Mouse (Mus musculus): ENCODE results near the gene Aup1. TPM values are rescaled to one million over a fixed set of nuclear protein-coding genes. Genes with fewer than 3 reads are reported as not detected.

Gene Aup1
- polyA plus RNA-seq, 1 experiment from 2014 or later = 99.8 TPM

GRCm38 (mm10) chr6:83095968-83096367 lies 41.6 kb downstream of the Aup1 start:
- no peak overlapping the region for H3K9ac ChIP-seq (ENCODE audit: low read depth, low read length)
- no peak overlapping the region for H3K4me2 ChIP-seq
- no peak for ATAC-seq (replicated peaks; ENCODE audit: insufficient number of reproducible peaks, low FRiP score, low TSS enrichment)
- H3K9me3 ChIP-seq (replicated peaks; ENCODE audit: control insufficient read depth, low read length) = no peaks in the 10 kb centered on the region
- no peak overlapping the region for H3K4me3 ChIP-seq (ENCODE audit: low read depth, low read length)
- peaks cover 2% of the 10 kb centered on the region; the same call in 1 of the 2 replicates for H3K27me3 ChIP-seq (ENCODE audit: control insufficient read depth, insufficient read depth, low read length)
- H3K4me1 ChIP-seq (ENCODE audit: control insufficient read depth, insufficient read depth, low read length) = 0 out of 2 replicates have a peak, but pooled peaks cover under 1% of the 10 kb centered on the region
- H3K27ac ChIP-seq (ENCODE audit: low read depth, low read length) = no peak overlapping the region
- H3K36me3 ChIP-seq (ENCODE audit: control insufficient read depth, insufficient read depth, low read length) = no peaks in the 10 kb centered on the region
- WGBS (ENCODE audit: insufficient replicate concordance) = 35% methylated on average over 6 of the region's 6 CpGs

- no peak overlapping the region for H3K27ac ChIP-seq (ENCODE audit: low read depth, low read length)
- no peak overlapping the region for H3K4me2 ChIP-seq
- no peaks in the 10 kb centered on the region for H3K9me3 ChIP-seq (replicated peaks; ENCODE audit: control insufficient read depth, low read length)
- ATAC-seq (replicated peaks; ENCODE audit: insufficient number of reproducible peaks, low FRiP score, low TSS enrichment) = no peak
- WGBS (ENCODE audit: insufficient replicate concordance) = 67% methylated on average over 2 of the region's 2 CpGs
- no peaks in the 10 kb centered on the region for H3K36me3 ChIP-seq (ENCODE audit: control insufficient read depth, insufficient read depth, low read length)
- H3K27me3 ChIP-seq (ENCODE audit: control insufficient read depth, insufficient read depth, low read length) = 0 out of 2 replicates have a peak, but pooled peaks cover 2% of the 10 kb centered on the region
- H3K4me1 ChIP-seq (ENCODE audit: control insufficient read depth, insufficient read depth, low read length) = peaks cover 14% of the 10 kb centered on the region
- no peak overlapping the region for H3K4me3 ChIP-seq (ENCODE audit: low read depth, low read length)
- H3K9ac ChIP-seq (ENCODE audit: low read depth, low read length) = no peak overlapping the region
These were observed 44.1 kb downstream of the Aup1 start for GRCm38 (mm10) chr6:83098411-83098810.

- H3K27ac ChIP-seq (ENCODE audit: low read depth, low read length) = peak within 1 kb of the TSS; percentile 68
- peak within 1 kb of the TSS; percentile 87 for H3K4me3 ChIP-seq (ENCODE audit: low read depth, low read length)
- peak within 1 kb of the TSS; percentile 85 for H3K9ac ChIP-seq (ENCODE audit: low read depth, low read length)
- ATAC-seq (replicated peaks; ENCODE audit: insufficient number of reproducible peaks, low FRiP score, low TSS enrichment) = peak; percentile 81
- no peaks in the 10 kb centered on the region for H3K27me3 ChIP-seq (ENCODE audit: control insufficient read depth, insufficient read depth, low read length)
- no peaks in the 10 kb centered on the region for H3K36me3 ChIP-seq (ENCODE audit: control insufficient read depth, insufficient read depth, low read length)
- H3K4me2 ChIP-seq = peak within 1 kb of the TSS; percentile 87
- H3K4me1 ChIP-seq (ENCODE audit: control insufficient read depth, insufficient read depth, low read length) = peaks cover 15% of the 10 kb centered on the region
- 1% methylated on average over 25 of the region's 25 CpGs for WGBS (ENCODE audit: insufficient replicate concordance)
- H3K9me3 ChIP-seq (replicated peaks; ENCODE audit: control insufficient read depth, low read length) = no peaks in the 10 kb centered on the region
These were observed 47.0 kb downstream of the Aup1 start, which contains the start of the genes Ccdc142 and Gm42688 for GRCm38 (mm10) chr6:83101316-83101687. Ccdc142 (plus strand) TSS chr6:83101601. Gm42688 (plus strand) TSS chr6:83101617.

DNA sequence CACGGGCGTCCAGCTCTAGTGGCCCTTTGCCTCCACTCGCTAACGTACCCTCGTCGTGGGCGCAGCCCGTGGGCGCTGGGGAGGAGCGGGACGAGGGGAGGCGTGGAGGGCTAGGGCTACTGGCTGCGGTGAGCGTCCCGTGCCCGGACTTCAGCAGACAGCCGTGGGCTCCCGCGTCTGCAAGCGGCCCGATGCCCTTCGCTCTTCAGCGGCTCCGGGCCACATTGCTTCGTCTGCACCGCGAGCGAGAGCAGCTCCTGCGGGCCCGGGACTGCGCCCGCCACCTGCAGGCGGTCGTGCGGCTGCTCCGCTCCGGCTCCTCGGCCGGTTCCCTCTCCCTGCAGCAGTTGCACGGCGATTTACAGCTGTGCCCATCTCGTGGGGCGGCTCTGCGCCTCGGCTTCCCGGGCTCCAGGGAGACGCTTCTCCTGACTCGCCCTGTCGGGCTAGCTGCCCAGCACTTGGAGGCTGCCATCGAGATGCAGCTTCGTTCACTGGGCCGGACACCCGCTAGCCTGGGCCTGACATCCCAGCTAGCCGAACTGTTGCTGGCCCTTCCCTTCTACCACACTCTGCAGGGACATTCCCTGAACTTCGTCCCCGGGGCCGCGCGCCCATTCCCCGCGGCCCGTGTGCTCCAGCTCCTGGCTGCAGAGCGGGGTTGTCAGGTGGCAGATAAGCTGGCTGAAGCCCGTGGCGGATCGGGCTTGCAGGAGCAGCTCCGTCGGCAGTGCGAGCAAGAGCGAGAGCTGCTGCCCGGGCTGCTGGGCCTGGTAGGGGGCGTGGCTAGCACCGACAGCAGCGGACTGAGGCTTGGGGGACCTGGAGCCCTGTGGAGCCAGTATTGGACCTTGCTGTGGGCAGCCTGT lies 47.6 kb downstream of the Aup1 start:
- H3K4me2 ChIP-seq = peak overlapping the region; percentile 87
- under 1% methylated on average over 72 of the region's 74 CpGs for WGBS (ENCODE audit: insufficient replicate concordance)
- H3K36me3 ChIP-seq (ENCODE audit: control insufficient read depth, insufficient read depth, low read length) = no peaks in the 10 kb centered on the region
- peak overlapping the region; percentile 85 for H3K9ac ChIP-seq (ENCODE audit: low read depth, low read length)
- H3K27me3 ChIP-seq (ENCODE audit: control insufficient read depth, insufficient read depth, low read length) = no peaks in the 10 kb centered on the region
- H3K4me1 ChIP-seq (ENCODE audit: control insufficient read depth, insufficient read depth, low read length) = peaks cover 15% of the 10 kb centered on the region
- peak overlapping the region; percentile 87 for H3K4me3 ChIP-seq (ENCODE audit: low read depth, low read length)
- peak; percentile 76 for ATAC-seq (replicated peaks; ENCODE audit: insufficient number of reproducible peaks, low FRiP score, low TSS enrichment)
- H3K27ac ChIP-seq (ENCODE audit: low read depth, low read length) = peak overlapping the region; percentile 68
- H3K9me3 ChIP-seq (replicated peaks; ENCODE audit: control insufficient read depth, low read length) = no peaks in the 10 kb centered on the region

- H3K27me3 ChIP-seq (ENCODE audit: control insufficient read depth, insufficient read depth, low read length) = no peaks in the 10 kb centered on the region
- no peaks in the 10 kb centered on the region for H3K9me3 ChIP-seq (replicated peaks; ENCODE audit: control insufficient read depth, low read length)
- ATAC-seq (replicated peaks; ENCODE audit: insufficient number of reproducible peaks, low FRiP score, low TSS enrichment) = peak; percentile 15
- peak overlapping the region; percentile 87; the same call in 1 of the 2 replicates for H3K4me3 ChIP-seq (ENCODE audit: low read depth, low read length)
- peak overlapping the region; percentile 22; the same call in 1 of the 2 replicates for H3K9ac ChIP-seq (ENCODE audit: low read depth, low read length)
- peak overlapping the region; percentile 87 for H3K4me2 ChIP-seq
- 36% methylated on average over 11 of the region's 11 CpGs for WGBS (ENCODE audit: insufficient replicate concordance)
- H3K36me3 ChIP-seq (ENCODE audit: control insufficient read depth, insufficient read depth, low read length) = no peaks in the 10 kb centered on the region
- peaks cover 22% of the 10 kb centered on the region for H3K4me1 ChIP-seq (ENCODE audit: control insufficient read depth, insufficient read depth, low read length)
- no peak overlapping the region for H3K27ac ChIP-seq (ENCODE audit: low read depth, low read length)
These were observed 48.9 kb downstream of the Aup1 start for GRCm38 (mm10) chr6:83103130-83103650.

DNA sequence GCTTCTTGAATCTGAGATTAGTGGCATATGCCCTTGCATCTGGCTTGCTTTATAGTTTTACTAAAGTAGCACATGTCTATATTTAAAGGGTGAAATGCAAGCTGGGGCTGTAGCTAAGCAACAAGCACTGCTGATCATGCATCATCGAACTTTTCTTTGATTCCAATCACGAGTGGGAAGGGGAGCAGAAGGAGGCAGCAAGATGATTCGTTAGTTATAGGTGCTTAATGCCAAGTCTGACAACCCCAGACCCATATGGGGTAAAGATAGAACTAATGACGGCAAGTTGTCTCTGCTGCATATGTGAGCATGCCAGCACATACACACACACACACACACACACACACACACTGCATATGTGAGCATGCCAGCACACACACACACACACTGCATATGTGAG lies 49.8 kb downstream of the Aup1 start:
- WGBS (ENCODE audit: insufficient replicate concordance) = 78% methylated on average over 4 of the region's 4 CpGs

More for the DNA sequence above, 49.8 kb downstream of the Aup1 start:
- no peak overlapping the region for H3K27ac ChIP-seq (ENCODE audit: low read depth, low read length)
- H3K4me3 ChIP-seq (ENCODE audit: low read depth, low read length) = no peak overlapping the region
- H3K4me1 ChIP-seq (ENCODE audit: control insufficient read depth, insufficient read depth, low read length) = peaks cover 24% of the 10 kb centered on the region
- no peak overlapping the region for H3K9ac ChIP-seq (ENCODE audit: low read depth, low read length)
- no peaks in the 10 kb centered on the region for H3K9me3 ChIP-seq (replicated peaks; ENCODE audit: control insufficient read depth, low read length)
- ATAC-seq (replicated peaks; ENCODE audit: insufficient number of reproducible peaks, low FRiP score, low TSS enrichment) = no peak
- H3K4me2 ChIP-seq = no peak overlapping the region
- no peaks in the 10 kb centered on the region for H3K27me3 ChIP-seq (ENCODE audit: control insufficient read depth, insufficient read depth, low read length)
- H3K36me3 ChIP-seq (ENCODE audit: control insufficient read depth, insufficient read depth, low read length) = no peaks in the 10 kb centered on the region

MicroRNAs encoded within 50 kb of the gene (microRNA counts, 519-probe panel; counts per million panel counts)
- microRNA mmu-miR-3470a+mmu-miR-3470b = 32.2 counts per million

Small RNA genes lying within 50 kb of the gene (microRNA-seq; reads per million reads assigned to microRNA genes)
- gene Mir3470a (ENCODE audit: borderline number of aligned reads) (not detected), gene Mir7040 (ENCODE audit: borderline number of aligned reads) (0.20 reads per million)

Other genes starting within 250 kb of the Aup1 start
- 0.04 and 0.15 TPM in 2 replicates for gene Sema4f, start 114.8 kb upstream of the Aup1 start, polyA plus RNA-seq (2014; fragmentation: Nextera tagmentation; extraction: Ambion mirVana)
- 0.70 and 1.1 TPM in 2 replicates for gene M1ap, start 107.6 kb upstream of the Aup1 start, polyA plus RNA-seq (2014; fragmentation: Nextera tagmentation; extraction: Ambion mirVana)
- gene Dok1, start 21.1 kb upstream of the Aup1 start, polyA plus RNA-seq (2014; fragmentation: Nextera tagmentation; extraction: Ambion mirVana) = 6.3 and 6.8 TPM in 2 replicates
- gene Loxl3, start 20.3 kb upstream of the Aup1 start, polyA plus RNA-seq (2014; fragmentation: Nextera tagmentation; extraction: Ambion mirVana) = 4.5 and 5.7 TPM in 2 replicates
- gene Htra2, start 752 bp downstream of the Aup1 start, polyA plus RNA-seq (2014; fragmentation: Nextera tagmentation; extraction: Ambion mirVana) = 41.8 and 43.3 TPM in 2 replicates
- 0.24 and 0.30 TPM in 2 replicates for gene Dqx1, start 3.3 kb downstream of the Aup1 start, polyA plus RNA-seq (2014; fragmentation: Nextera tagmentation; extraction: Ambion mirVana)
- gene Tlx2, start 15.8 kb downstream of the Aup1 start, polyA plus RNA-seq (2014; fragmentation: Nextera tagmentation; extraction: Ambion mirVana) = 0.23 TPM in 1 of 2 replicates, not detected in the other
- 15.1 and 17.0 TPM in 2 replicates for gene Pcgf1, start 23.3 kb downstream of the Aup1 start, polyA plus RNA-seq (2014; fragmentation: Nextera tagmentation; extraction: Ambion mirVana)
- 0.46 and 0.52 TPM in 2 replicates for gene Lbx2, start 31.8 kb downstream of the Aup1 start, polyA plus RNA-seq (2014; fragmentation: Nextera tagmentation; extraction: Ambion mirVana)
- 0.97 and 2.1 TPM in 2 replicates for gene Ccdc142, start 47.1 kb downstream of the Aup1 start, polyA plus RNA-seq (2014; fragmentation: Nextera tagmentation; extraction: Ambion mirVana)
- 1.1 and 1.2 TPM in 2 replicates for gene Gm42688, start 47.1 kb downstream of the Aup1 start, polyA plus RNA-seq (2014; fragmentation: Nextera tagmentation; extraction: Ambion mirVana)
- gene Mrpl53, start 54.5 kb downstream of the Aup1 start, polyA plus RNA-seq (2014; fragmentation: Nextera tagmentation; extraction: Ambion mirVana) = 138 and 144 TPM in 2 replicates
- gene Mogs, start 61.0 kb downstream of the Aup1 start, polyA plus RNA-seq (2014; fragmentation: Nextera tagmentation; extraction: Ambion mirVana) = 19.1 and 19.8 TPM in 2 replicates
- 76.0 and 87.2 TPM in 2 replicates for gene Wbp1, start 67.0 kb downstream of the Aup1 start, polyA plus RNA-seq (2014; fragmentation: Nextera tagmentation; extraction: Ambion mirVana)
- 11.1 and 12.2 TPM in 2 replicates for gene Ino80b, start 70.9 kb downstream of the Aup1 start, polyA plus RNA-seq (2014; fragmentation: Nextera tagmentation; extraction: Ambion mirVana)
- 10.8 and 12.4 TPM in 2 replicates for gene Rtkn, start 80.9 kb downstream of the Aup1 start, polyA plus RNA-seq (2014; fragmentation: Nextera tagmentation; extraction: Ambion mirVana)
- 4.5 and 6.9 TPM in 2 replicates for gene Wdr54, start 101.9 kb downstream of the Aup1 start, polyA plus RNA-seq (2014; fragmentation: Nextera tagmentation; extraction: Ambion mirVana)
- 0.14 and 0.27 TPM in 2 replicates for gene 1700003E16Rik, start 101.9 kb downstream of the Aup1 start, polyA plus RNA-seq (2014; fragmentation: Nextera tagmentation; extraction: Ambion mirVana)
- gene Dctn1, start 111.4 kb downstream of the Aup1 start, polyA plus RNA-seq (2014; fragmentation: Nextera tagmentation; extraction: Ambion mirVana) = 49.7 and 61.1 TPM in 2 replicates
- gene Slc4a5, start 165.3 kb downstream of the Aup1 start, polyA plus RNA-seq (2014; fragmentation: Nextera tagmentation; extraction: Ambion mirVana) = 0.21 and 0.38 TPM in 2 replicates

Measured in heart, embryonic 11.5 days (tissue).